Mouse (Mus musculus): Measurements from ENCODE around the gene A930009A15Rik. TPM values are rescaled to one million over a fixed set of nuclear protein-coding genes. Genes with fewer than 3 reads are reported as not detected.

Gene A930009A15Rik
- total RNA-seq (2014; rRNA removed) (0.85 TPM in 1 of 2 replicates, not detected in the other), polyA plus RNA-seq (2015; fragmentation: Nextera tagmentation; extraction: Ambion mirVana) (1.5 and 2.1 TPM in 2 replicates)

- Histone ChIP-seq H3K27me3 (ENCODE audit: insufficient read depth, low read length) (no peaks in the 10 kb centered on the region), H3K9ac (replicated peaks; ENCODE audit: low read length, poor library complexity, severe bottlenecking) (no peak within 1 kb of the TSS), H3K9me3 (ENCODE audit: low read length) (no peaks in the 10 kb centered on the region), H3K4me2 (ENCODE audit: low read depth, low read length, poor library complexity, severe bottlenecking) (0 out of 2 replicates have a peak within 1 kb of the TSS, but pooled peaks have one; percentile 3), H3K4me1 (ENCODE audit: insufficient read depth, low read length) (0 out of 2 replicates have a peak, but pooled peaks cover 3% of the 10 kb centered on the region), H3K36me3 (ENCODE audit: insufficient read depth, low read length) (no peaks in the 10 kb centered on the region), H3K4me3 (ENCODE audit: low read depth, low read length) (no peak within 1 kb of the TSS), H3K27ac (ENCODE audit: low read depth, low read length) (peak within 1 kb of the TSS; percentile 34; the same call in 1 of the 2 replicates)
- WGBS = 47% methylated on average over 15 of the region's 15 CpGs
- no peak for TF ChIP-seq CTCF (IDR thresholded peaks at IDR 0.05)
- ATAC-seq (ENCODE audit: low FRiP score) = no peak
- no peak for DNase-seq (ENCODE audit: low spot score)
Observed at GRCm38 (mm10) chr10:115569712-115570491, at the start of gene A930009A15Rik. TSS of gene A930009A15Rik (plus strand) at chr10:115569986.

DNA sequence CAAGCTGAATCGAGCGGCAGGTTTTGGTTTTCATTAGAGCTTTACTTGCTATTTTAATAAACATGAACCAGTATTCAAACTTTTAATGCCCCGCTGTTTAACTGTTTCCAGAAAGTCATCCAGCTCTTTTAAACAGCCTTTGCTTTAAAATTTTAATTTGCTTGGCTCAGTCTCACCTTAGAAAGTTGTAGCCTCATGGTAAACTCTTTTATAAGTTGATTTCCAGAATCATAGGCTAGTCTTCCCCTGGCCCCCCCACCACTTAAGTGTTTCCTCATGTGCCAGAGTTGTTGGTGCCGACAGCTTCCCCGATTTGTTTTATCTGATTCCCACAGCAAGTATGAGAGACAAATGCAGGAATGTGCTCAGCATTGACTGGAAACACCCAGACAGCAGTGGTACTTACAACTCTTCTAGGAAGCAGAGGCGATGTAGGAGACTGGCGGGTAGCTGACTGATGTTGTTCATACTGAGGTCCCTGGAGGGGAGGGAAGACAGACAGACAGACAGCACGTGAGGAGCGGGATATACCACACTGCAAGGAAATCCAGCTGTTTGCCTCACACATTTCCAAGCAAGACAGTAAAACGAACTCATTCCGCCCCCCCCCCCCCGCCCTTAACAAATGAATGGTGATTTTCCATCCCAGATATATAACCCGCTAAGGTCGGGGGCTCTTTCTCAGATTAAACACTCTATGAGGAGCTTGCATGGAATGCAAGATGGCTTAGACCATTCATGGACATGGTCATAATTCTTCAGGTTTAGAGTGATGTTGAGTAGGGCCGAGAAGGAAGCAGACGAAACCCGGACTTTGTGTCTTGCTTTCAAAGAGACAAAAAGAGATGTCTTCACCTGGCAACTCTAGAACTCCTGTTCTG, 49.3 kb upstream of the A930009A15Rik start:
- WGBS = 35% methylated on average over 17 of the region's 17 CpGs
- Histone ChIP-seq H3K36me3 (ENCODE audit: insufficient read depth, low read length) (no peaks in the 10 kb centered on the region), H3K27me3 (ENCODE audit: insufficient read depth, low read length) (no peaks in the 10 kb centered on the region), H3K9me3 (ENCODE audit: low read length) (no peaks in the 10 kb centered on the region), H3K4me3 (ENCODE audit: low read depth, low read length) (no peak overlapping the region), H3K4me1 (ENCODE audit: insufficient read depth, low read length) (no peaks in the 10 kb centered on the region; the same call in 1 of the 2 replicates), H3K9ac (replicated peaks; ENCODE audit: low read length, poor library complexity, severe bottlenecking) (no peak overlapping the region), H3K27ac (ENCODE audit: low read depth, low read length) (no peak overlapping the region), H3K4me2 (ENCODE audit: low read depth, low read length, poor library complexity, severe bottlenecking) (peak overlapping the region; percentile 7; the same call in 1 of the 2 replicates)
- ATAC-seq (ENCODE audit: low FRiP score) = no peak
- DNase-seq (ENCODE audit: low spot score) = no peak
- no peak for TF ChIP-seq CTCF (IDR thresholded peaks at IDR 0.05)

GRCm38 (mm10) chr10:115521081-115521451, 48.7 kb upstream of the A930009A15Rik start:
- Histone ChIP-seq H3K4me3 (ENCODE audit: low read depth, low read length) (no peak overlapping the region), H3K9ac (replicated peaks; ENCODE audit: low read length, poor library complexity, severe bottlenecking) (no peak overlapping the region), H3K4me1 (ENCODE audit: insufficient read depth, low read length) (no peaks in the 10 kb centered on the region; the same call in 1 of the 2 replicates), H3K27ac (ENCODE audit: low read depth, low read length) (no peak overlapping the region), H3K9me3 (ENCODE audit: low read length) (no peaks in the 10 kb centered on the region), H3K27me3 (ENCODE audit: insufficient read depth, low read length) (no peaks in the 10 kb centered on the region), H3K4me2 (ENCODE audit: low read depth, low read length, poor library complexity, severe bottlenecking) (no peak overlapping the region), H3K36me3 (ENCODE audit: insufficient read depth, low read length) (no peaks in the 10 kb centered on the region)
- ATAC-seq (ENCODE audit: low FRiP score) (no peak), DNase-seq (ENCODE audit: low spot score) (no peak)
- TF ChIP-seq CTCF (IDR thresholded peaks at IDR 0.05) = no peak
- 13% methylated on average over 4 of the region's 4 CpGs for WGBS

DNA sequence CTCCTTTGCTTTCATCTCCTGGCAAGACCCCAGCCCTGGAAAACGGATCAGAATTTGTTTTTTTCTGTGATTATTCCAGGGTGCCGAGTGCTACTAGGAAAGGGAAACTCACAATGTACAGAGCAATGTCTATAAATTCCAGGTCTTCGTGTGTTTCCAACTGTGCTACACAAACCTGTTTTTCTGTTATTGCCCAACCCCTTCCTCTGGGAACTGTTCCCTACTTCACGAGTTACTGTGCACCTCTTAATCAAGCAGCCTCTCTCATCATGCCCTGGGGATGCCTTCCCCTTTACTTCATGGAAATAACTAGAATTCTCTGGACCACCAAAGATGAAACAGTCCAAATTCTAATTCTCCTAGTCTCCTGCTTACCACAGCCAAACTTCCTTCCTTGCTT, 40.9 kb upstream of the A930009A15Rik start:
- DNase-seq (ENCODE audit: low spot score) (no peak), ATAC-seq (ENCODE audit: low FRiP score) (no peak)
- Histone ChIP-seq H3K9me3 (ENCODE audit: low read length) (no peaks in the 10 kb centered on the region), H3K9ac (replicated peaks; ENCODE audit: low read length, poor library complexity, severe bottlenecking) (no peak overlapping the region), H3K27me3 (ENCODE audit: insufficient read depth, low read length) (no peaks in the 10 kb centered on the region), H3K27ac (ENCODE audit: low read depth, low read length) (no peak overlapping the region), H3K4me1 (ENCODE audit: insufficient read depth, low read length) (no peaks in the 10 kb centered on the region), H3K4me2 (ENCODE audit: low read depth, low read length, poor library complexity, severe bottlenecking) (no peak overlapping the region), H3K36me3 (ENCODE audit: insufficient read depth, low read length) (no peaks in the 10 kb centered on the region), H3K4me3 (ENCODE audit: low read depth, low read length) (no peak overlapping the region)
- WGBS = 68% methylated on average over 4 of the region's 4 CpGs
- TF ChIP-seq CTCF (IDR thresholded peaks at IDR 0.05) = no peak

DNA sequence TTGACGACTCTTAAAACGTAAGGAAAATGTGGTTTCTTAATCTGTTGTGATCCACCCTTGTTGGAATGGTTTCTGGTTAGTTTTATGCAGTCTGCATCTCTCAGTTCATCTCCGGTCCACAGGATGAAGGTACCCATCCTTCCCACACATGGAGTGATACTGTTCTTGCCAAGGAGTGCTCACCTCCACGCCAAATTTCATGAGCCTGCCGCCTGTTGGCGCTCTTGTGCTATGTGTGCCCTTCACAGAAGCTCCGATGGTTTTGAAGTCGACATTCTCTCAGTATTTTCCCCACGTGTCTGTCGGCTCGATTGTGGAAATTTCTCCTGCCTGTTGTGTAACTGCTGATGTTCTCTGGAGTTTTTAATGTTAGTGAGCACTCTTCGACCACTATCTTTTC, 40.0 kb upstream of the A930009A15Rik start:
- no peak overlapping the region for H3K9ac ChIP-seq (replicated peaks; ENCODE audit: low read length, poor library complexity, severe bottlenecking)
- TF ChIP-seq CTCF (IDR thresholded peaks at IDR 0.05) = no peak
- DNase-seq (ENCODE audit: low spot score) (no peak), ATAC-seq (ENCODE audit: low FRiP score) (no peak)
- H3K27me3 ChIP-seq (ENCODE audit: insufficient read depth, low read length) = no peaks in the 10 kb centered on the region
- H3K4me2 ChIP-seq (ENCODE audit: low read depth, low read length, poor library complexity, severe bottlenecking) = no peak overlapping the region
- H3K27ac ChIP-seq (ENCODE audit: low read depth, low read length) = no peak overlapping the region
- no peaks in the 10 kb centered on the region for H3K4me1 ChIP-seq (ENCODE audit: insufficient read depth, low read length)
- H3K36me3 ChIP-seq (ENCODE audit: insufficient read depth, low read length) = no peaks in the 10 kb centered on the region
- H3K9me3 ChIP-seq (ENCODE audit: low read length) = no peaks in the 10 kb centered on the region
- H3K4me3 ChIP-seq (ENCODE audit: low read depth, low read length) = no peak overlapping the region
- WGBS = 87% methylated on average over 12 of the region's 12 CpGs
